Mouse (Mus musculus) gastrocnemius, adult 2 months (tissue): ENCODE measurements around the gene Gm10974. TPM values are rescaled to one million over a fixed set of nuclear protein-coding genes. Genes with fewer than 3 reads are reported as not detected.

Experiments used
- DNase-seq: peaks from one replicate; pipeline ENCODE4 v3.0.0; 2022
- H3K27ac ChIP-seq: fragments of 200-600 bp; 2 replicates; pipeline ENCODE4 v1.8.1; 2022; ENCODE audit warnings: mild to moderate bottlenecking
- H3K4me3 ChIP-seq: fragments of 200-600 bp; 2 replicates; pipeline ENCODE4 v1.8.1; 2022; ENCODE audit warnings: mild to moderate bottlenecking, moderate library complexity
- CTCF ChIP-seq: fragments of 200-600 bp; IDR thresholded peaks from 2 replicates; pipeline ENCODE4 v1.8.1; 2022; ENCODE audit warnings: antibody characterized with exemption, mild to moderate bottlenecking, moderate library complexity
- intact Hi-C: fragments of 180-260 bp; cut with DNase I; formaldehyde crosslinking; loops from one replicate; pipeline ENCODE4 v1.15.1; 2025
- total RNA-seq, 2 experiments: library from RNA; stranded (reverse); gene quantifications; 2 replicates each; pipeline ENCODE4 v1.2.3; 2021

Gm10974 gene
- total RNA-seq, 2 experiments from 2014 or later, result not detected

DNA sequence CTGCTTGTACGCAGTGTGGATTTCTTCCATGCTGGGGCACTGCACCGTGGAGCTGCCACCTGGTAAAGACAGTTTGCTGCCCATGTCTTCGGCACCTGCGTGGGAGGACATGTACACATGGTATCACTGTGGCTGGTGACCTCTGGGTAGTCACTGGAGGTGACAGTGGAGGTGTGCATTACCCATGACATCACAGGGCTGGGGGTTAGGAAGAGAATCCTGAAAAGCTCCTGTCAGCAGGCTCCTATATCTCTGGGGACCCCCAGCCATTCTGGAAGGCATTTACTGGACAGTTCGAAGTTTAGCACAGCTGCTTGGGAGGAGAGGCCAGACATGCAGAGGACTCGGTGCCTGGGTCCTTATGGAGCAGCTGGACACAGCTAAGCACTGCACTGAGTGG lies 22.9 kb upstream of the Gm10974 start:
- TF ChIP-seq CTCF, result no peak

DNA sequence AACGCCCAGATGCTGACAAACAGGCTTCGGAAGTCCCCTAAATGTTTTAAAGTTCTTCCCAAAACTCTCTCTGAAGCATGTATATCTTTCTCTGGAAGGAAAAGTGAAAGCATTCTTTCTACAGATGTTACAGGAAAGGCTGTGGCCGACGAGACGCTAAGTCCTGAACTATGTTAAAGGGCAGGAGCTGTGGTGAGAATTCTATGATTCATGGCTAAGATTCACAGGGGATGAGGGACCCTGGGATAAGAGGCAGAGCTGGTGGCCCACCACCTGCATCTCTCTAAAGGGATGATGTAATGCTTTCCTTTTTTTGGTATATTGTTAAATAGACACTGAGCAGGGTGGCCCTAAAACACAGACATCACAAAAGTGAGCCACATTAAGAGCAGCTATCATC lies 22.4 kb upstream of the Gm10974 start:
- no peak for DNase-seq
- TF ChIP-seq CTCF, result no peak
- intact Hi-C loops, result loop anchor here (5.0 kb wide), 1 partner anchor 44 kb away; the partner anchor contains the start of gene Lrrk1
- H3K27ac ChIP-seq, result peak overlapping the region; percentile 72
- H3K4me3 ChIP-seq, result peak overlapping the region; percentile 48

More for the DNA sequence above, 22.9 kb upstream of the Gm10974 start:
- no peak for DNase-seq
- peak overlapping the region; percentile 48 for H3K4me3 ChIP-seq
- peak overlapping the region; percentile 72 for H3K27ac ChIP-seq
- intact Hi-C loops, result loop anchor here (1.0 to 5.0 kb wide), 2 partner anchors 33 to 44 kb away; partner anchors contain the start of gene Lrrk1

DNA sequence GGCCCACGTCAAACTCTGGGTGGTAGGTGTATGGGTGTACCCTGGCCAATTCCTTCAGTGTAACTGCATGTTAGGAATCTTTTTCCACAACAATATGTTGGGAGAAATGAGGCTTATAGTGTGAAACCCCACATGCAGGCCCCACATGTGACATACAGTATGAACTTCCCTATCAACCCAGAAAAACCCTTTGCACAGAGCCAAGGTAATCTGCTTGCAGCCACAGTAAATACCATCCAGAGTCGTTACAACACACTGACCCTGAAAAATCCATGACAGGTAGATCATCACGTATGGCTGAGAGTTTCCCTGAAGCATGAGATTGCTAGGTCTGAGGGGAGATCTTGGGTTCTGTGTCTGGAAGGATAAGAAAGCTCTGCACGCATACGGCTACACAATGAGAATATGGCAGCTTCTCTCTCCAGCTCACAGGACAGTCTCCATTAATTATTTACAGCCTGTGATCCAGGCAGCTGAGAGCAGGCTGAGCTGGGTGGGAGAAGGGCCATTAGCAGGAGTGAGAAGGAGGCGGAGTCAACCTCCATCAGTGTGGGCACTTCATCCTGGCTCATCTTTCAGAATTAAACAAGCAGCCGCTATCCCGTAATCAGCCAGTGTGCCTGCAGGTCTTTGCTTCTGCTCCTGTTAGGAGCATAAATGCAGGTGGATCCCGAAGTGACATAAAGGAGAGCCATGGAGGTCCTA lies 18.6 kb upstream of the Gm10974 start:
- intact Hi-C loops, result no loop called here
- no peak overlapping the region for H3K4me3 ChIP-seq
- no peak for DNase-seq
- H3K27ac ChIP-seq, result no peak overlapping the region
- TF ChIP-seq CTCF, result no peak

DNA sequence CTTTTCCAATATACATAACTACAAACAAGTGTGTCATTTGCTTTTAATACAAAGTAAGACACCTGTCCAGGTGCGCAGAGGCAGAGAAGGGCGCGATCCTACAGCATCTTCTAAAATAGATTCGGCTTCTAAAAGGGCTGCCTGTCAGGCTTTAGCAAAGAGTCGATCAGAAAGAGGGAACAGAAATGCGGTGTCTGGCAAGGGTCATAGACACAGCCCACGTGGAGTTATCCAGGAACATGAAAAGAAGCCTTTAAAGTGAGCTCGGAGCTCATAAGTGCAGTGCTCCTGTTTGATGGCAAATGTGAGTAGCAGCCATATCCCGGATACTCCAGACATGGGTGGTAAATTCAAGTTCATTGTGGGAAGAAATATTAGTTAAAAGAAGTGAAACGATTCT lies 17.1 kb upstream of the Gm10974 start:
- H3K27ac ChIP-seq, result no peak overlapping the region
- no peak for TF ChIP-seq CTCF
- intact Hi-C loops, result no loop called here
- DNase-seq, result no peak
- no peak overlapping the region for H3K4me3 ChIP-seq

DNA sequence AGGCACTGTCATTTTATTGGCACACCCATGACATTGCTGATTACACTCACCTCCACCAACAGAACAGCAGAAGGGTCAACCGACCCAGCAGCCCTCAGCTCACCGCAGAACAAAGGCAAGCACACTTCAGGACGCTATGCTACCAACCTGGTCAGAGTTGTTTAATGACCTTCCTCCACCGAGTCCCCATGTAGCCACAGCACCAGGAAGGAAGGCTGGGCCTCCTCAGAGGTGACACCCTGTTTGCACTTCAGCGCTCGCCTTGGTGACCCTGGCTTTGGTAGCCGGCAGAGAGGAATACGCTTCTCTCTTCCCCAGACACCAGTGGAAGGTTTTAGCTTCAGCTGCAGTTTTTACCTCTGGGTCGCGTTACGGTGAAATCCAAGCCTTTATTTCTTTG lies 16.0 kb upstream of the Gm10974 start:
- H3K4me3 ChIP-seq, result no peak overlapping the region
- TF ChIP-seq CTCF, result no peak
- intact Hi-C loops, result no loop called here
- H3K27ac ChIP-seq, result no peak overlapping the region
- DNase-seq, result no peak

DNA sequence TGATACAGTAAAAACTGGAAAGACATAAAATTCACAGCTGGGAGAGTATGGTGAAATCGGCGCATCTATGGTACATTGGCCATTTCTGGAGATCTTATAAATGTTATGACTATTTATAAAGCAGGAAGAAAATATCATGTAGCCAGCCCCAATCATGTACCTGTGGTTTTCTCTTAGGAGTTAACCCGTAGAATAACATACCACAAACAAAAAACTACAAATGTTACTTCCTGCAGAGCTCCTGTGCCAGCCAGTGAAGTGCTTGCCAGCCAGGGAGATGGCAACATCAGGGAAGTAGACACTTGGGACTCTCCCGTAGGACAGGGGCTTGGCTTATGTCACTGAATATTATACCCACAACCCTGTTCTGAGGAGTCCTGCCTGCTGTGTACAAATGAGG lies 14.6 kb upstream of the Gm10974 start:
- no peak for DNase-seq
- H3K27ac ChIP-seq, result no peak overlapping the region
- no peak overlapping the region for H3K4me3 ChIP-seq
- intact Hi-C loops, result no loop called here
- no peak for TF ChIP-seq CTCF

DNA sequence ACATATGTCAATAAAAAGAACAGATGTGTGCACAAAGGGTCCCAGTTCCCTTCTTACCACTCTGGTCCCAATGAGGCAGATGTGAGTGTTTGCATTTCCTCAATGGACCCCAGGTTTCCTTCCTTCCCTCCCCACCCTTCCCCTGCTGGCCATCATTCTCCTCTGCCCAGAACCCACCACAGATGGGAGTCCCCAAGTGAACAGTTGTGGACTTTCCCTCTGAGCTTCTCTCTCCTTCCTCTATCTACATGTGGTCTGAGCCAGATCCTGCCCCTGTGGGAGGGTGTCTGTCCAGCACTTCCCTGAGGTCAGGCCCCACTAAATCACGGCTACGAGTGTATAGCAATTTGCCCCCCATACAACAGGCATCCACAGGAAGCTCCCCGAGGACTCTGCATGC lies 10.8 kb upstream of the Gm10974 start:
- no peak for DNase-seq
- intact Hi-C loops, result no loop called here
- no peak overlapping the region for H3K4me3 ChIP-seq
- TF ChIP-seq CTCF, result no peak
- H3K27ac ChIP-seq, result no peak overlapping the region

DNA sequence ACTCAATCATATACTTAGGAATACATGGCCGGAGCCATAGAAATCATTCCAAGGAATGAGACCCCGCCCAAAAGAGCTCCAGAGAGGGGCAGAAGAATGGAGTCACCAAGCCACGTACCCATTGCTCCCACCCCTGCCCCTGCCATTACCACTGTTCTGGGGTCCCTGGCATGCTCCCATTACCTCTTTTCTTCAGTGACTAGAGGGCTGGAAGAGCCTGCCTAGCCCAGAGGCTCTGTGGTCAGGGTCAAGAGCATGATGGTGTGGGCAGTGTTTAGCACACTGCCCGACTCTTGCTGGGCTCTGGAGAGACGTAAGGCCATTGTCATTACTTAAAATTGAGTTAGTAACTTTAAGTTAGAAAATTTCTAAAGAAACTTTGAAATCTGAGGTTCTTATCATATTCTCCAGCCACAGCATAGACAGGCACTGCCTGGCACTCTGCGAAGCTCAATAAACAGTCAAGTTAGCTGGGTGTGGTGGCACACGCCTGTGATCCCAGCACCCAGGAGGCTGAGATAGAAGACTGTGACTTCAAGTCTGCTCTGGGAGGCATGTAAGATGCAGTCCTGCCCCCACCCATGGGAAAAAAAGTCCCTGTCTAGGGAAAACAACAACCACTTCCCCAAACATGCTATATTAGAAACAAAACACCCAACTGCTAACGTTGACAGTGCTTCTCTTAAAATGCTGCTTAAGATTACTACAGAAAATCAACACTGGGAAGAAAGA lies 9.7 kb upstream of the Gm10974 start:
- H3K27ac ChIP-seq, result no peak overlapping the region
- no peak for DNase-seq
- TF ChIP-seq CTCF, result no peak
- H3K4me3 ChIP-seq, result no peak overlapping the region
- intact Hi-C loops, result no loop called here

DNA sequence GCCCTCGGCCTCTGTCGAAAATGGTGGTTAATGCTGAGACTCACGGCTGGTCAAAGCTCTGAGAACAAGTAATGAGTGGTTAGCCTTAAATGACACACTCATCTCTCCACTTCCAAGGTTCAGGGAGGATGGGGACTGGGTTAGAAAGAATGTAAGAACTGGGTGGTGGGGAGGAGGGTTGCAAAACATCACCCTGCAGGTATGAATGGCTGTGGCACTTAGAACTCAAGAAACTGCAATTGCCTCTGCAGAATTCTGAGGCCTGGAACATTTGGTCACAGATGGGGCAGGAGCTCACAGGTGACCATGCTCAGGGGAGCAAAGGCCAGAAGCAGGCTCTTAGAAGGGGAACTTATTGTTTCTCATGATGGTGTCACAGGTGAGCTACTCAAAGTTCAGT lies 7.2 kb upstream of the Gm10974 start:
- no peak overlapping the region for H3K4me3 ChIP-seq
- no peak overlapping the region for H3K27ac ChIP-seq
- TF ChIP-seq CTCF, result no peak
- no peak for DNase-seq
- intact Hi-C loops, result no loop called here

DNA sequence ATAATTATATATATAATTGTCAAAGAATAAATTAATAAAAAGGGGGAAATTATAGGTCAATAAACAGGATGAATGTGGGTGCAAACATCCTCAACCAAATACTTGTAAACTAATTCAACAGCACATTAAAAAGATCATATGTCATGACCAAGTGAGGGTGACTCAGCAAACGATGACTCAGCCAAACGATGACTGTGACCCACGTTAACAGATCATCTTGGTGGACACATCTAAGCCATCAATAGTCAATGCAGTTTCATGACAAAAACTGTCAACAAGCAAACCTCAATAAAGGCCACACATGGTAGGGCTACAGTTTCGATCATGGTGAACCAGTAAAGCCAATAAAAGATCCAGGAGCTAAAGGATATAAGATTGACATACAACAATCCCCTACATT lies 6.7 kb upstream of the Gm10974 start:
- no peak for TF ChIP-seq CTCF
- Histone ChIP-seq H3K4me3 (no peak overlapping the region), H3K27ac (no peak overlapping the region)
- DNase-seq, result no peak
- intact Hi-C loops, result no loop called here

DNA sequence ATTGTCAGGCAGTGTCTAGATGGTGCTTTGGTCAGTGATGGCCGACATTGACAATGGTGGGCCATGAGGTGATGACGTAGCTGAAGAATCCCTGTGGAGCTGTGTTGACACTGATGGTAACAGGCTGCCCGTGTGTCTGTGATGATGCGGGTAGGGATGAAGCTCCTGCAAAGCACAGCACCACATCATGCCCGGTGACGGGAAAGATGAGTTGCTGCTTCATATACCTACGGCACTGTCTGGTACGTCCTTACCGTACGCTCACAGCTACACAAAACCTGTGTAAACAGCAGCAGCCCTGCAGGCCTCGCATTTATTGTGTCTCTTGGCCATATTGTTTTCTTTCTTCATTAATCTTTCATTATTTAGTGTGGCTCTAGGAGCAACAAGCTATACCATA lies 1.2 kb upstream of the Gm10974 start:
- no peak for DNase-seq
- H3K4me3 ChIP-seq, result no peak overlapping the region
- no peak overlapping the region for H3K27ac ChIP-seq
- intact Hi-C loops, result no loop called here
- TF ChIP-seq CTCF, result no peak

DNA sequence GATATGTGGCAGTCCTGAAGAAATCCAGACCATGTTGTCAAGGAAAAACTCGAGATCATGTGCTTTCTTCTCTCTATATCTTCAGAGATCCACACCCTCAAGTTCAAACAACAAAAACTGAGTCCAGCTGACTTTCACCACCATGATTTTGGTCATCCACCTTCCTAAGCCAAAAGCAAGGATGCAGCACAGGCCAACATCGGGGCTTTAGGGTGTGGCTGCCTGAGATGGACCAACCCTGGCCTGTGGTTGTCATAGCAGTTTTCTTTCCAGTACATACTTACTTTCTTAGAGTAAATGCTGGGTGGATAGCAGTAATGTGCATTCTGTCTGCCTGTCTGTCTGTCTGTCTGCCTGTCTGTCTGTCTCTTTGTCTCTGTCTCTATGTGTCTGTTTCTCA lies 294 bp upstream of the Gm10974 start:
- intact Hi-C loops, result no loop called here
- Histone ChIP-seq H3K4me3 (no peak overlapping the region), H3K27ac (peak overlapping the region; percentile 71)
- TF ChIP-seq CTCF, result no peak
- no peak for DNase-seq

DNA sequence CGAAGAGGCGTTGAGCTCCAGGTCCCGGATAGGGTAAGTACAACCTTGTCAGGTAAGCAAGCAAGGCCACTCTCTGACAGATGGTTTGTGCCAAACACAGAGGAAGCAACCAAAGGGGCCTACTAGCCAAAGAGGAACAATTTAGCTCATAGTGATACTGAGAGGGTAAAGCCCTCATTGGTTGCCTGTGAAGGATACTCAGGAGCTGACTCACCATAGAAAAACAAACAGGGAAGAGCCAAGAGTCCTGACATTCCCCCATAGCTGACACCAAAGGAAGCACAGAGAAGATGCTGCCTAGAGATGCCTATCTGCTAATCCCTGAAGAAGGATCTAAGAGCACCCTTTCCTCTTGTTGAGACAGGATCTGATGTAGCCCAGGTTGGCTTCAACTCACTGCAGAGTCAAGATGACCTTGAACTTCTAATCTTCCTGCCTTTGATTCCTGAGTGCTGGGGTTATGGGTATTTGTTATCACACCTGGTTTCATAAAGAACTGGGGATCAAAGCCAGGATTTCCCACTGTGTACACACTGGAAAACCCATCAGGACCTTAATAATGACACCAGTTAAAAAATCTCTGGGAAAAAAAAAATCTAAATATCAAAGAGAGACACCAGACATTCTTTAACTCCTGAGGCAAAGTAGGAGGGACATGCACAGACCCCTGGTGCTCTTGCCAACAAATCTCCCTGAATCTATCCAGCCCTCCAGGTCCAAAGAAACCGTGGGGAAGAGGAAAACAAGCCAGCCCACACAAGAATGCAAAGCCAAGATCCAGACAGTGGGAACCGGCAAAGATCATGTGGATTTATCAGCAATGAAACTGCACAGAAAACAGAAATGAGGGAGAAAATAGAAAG lies 3.6 kb downstream of the Gm10974 start:
- no peak for TF ChIP-seq CTCF
- peak overlapping the region; percentile 55 for H3K27ac ChIP-seq
- no peak for DNase-seq
- H3K4me3 ChIP-seq, result no peak overlapping the region
- intact Hi-C loops, result no loop called here
